Comparison of ENCODE assay signal across 8 mouse cellular contexts in the genomic region with DNA sequence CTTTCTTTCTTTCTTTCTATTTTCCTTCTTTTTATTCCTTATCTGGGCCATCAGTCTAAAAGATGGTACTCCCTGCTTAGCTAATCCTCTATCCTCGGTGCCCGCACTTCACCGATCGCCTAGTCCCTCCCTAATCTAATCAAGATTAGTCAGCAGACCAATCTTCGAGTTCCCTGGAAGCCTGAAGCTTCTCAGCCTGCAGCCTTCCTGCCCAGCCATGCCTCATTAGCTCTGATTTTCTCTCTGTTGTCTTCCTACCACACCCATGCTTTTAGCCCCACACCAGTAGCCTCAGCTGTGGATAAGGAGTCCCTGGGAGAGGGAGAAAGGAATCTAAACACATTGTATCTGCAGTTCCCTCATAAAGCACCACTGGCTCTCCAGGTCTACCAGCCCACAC.
"Had no signal": no experiment of that assay in that cellular context is flagged by ENCODE, and none has a peak within 500 bp of the region (broad histone marks: within the 10 kb centered on the region; RNA-seq: fewer than 3 reads in every experiment).

No protein-coding gene starts in this region.

- DNase-seq: liver, postnatal 0 days; lung, adult 2 months; lung, postnatal 14 days; lung, postnatal 36 days; right cerebral cortex, postnatal 14 days; thymus, adult 2 months; thymus, postnatal 25 days; thymus, postnatal 4 days had no signal
